Mouse (Mus musculus) heart, embryonic 13.5 days (tissue): ENCODE data around the gene Kcnj2. TPM values are rescaled to one million over a fixed set of nuclear protein-coding genes. Genes with fewer than 3 reads are reported as not detected.

ENCODE experiments used
- ATAC-seq: fragments of 200-750 bp; cut with Nextera tagmentation; 2 replicates; pipeline ENCODE4 v1.8.0; 2017; ENCODE audit warnings: moderate TSS enrichment; ENCODE audit not compliant: insufficient number of reproducible peaks, low FRiP score, low TSS enrichment; ENCODE audit errors: extremely low read depth
- H3K27ac ChIP-seq: fragments of 300-500 bp; sonication (generic); replicated peaks from 2 replicates; pipeline ENCODE4 v1.5.1; 2015; ENCODE audit warnings: moderate library complexity, mild to moderate bottlenecking, inconsistent platforms
- H3K27me3 ChIP-seq: fragments of 300-500 bp; sonication (generic); replicated peaks from 2 replicates; pipeline ENCODE4 v1.6.1; 2015; ENCODE audit warnings: mild to moderate bottlenecking, inconsistent platforms
- H3K36me3 ChIP-seq: fragments of 300-500 bp; sonication (generic); 2 replicates; pipeline ENCODE4 v1.6.1; 2015; ENCODE audit warnings: mild to moderate bottlenecking, inconsistent platforms
- H3K4me1 ChIP-seq: fragments of 300-500 bp; sonication (generic); 2 replicates; pipeline ENCODE4 v1.6.1; 2015; ENCODE audit warnings: inconsistent platforms
- H3K4me2 ChIP-seq: fragments of 300-500 bp; sonication (generic); 2 replicates; pipeline ENCODE4 v1.6.1; 2015; ENCODE audit warnings: inconsistent platforms, mild to moderate bottlenecking, moderate library complexity
- H3K4me3 ChIP-seq: fragments of 300-500 bp; sonication (generic); 2 replicates; pipeline ENCODE4 v1.5.1; 2015; ENCODE audit warnings: moderate library complexity, mild to moderate bottlenecking, inconsistent platforms
- H3K9ac ChIP-seq: fragments of 300-500 bp; sonication (generic); 2 replicates; pipeline ENCODE4 v1.6.1; 2015; ENCODE audit warnings: inconsistent platforms, mild to moderate bottlenecking, moderate library complexity
- H3K9me3 ChIP-seq: fragments of 300-500 bp; sonication (generic); 2 replicates; pipeline ENCODE4 v1.6.1; 2016; ENCODE audit warnings: inconsistent platforms
- WGBS: fragments of 180-500 bp; shearing (Covaris S2); methylation state at CpG from one replicate; pipeline ENCODE4 v1.1.7; 2015; ENCODE audit warnings: mixed read lengths; 5-methylcytosine and 5-hydroxymethylcytosine counted together
- polyA plus RNA-seq: library from polyadenylated mRNA; unstranded; fragments of >200 nt; fragmentation: Nextera tagmentation; extraction: Ambion mirVana; gene quantifications from 2 replicates; pipeline ENCODE4 v1.2.1, GENCODE M21; 2015

Kcnj2 gene
- polyA plus RNA-seq, 1 experiment from 2014 or later: 3.2 TPM

DNA sequence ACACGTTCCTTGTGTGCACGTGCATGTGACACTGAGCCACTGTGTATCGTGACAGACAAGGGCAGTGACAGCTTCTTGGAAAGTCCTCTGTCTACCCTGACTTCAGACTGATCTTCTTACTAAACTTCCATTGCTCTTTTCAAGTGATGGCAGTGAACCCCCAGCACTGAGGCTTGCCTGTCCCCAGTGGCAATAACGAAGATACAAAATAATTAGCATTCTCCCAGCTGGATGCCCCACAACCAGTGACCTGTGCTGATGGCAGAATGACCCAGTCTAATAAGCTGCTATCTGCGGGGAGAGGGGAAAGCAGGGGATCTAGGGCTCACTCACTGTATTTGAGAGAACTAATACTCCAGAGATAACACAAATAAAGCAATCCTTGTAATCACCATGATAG lies 5.7 kb upstream of the Kcnj2 start:
- Histone ChIP-seq H3K9ac (no peak overlapping the region), H3K9me3 (no peaks in the 10 kb centered on the region), H3K4me1 (peaks cover 11% of the 10 kb centered on the region), H3K27ac (no peak overlapping the region), H3K27me3 (no peaks in the 10 kb centered on the region), H3K36me3 (no peaks in the 10 kb centered on the region), H3K4me2 (no peak overlapping the region), H3K4me3 (no peak overlapping the region)
- no peak for ATAC-seq
- WGBS: 48% methylated on average over 5 of the region's 5 CpGs

DNA sequence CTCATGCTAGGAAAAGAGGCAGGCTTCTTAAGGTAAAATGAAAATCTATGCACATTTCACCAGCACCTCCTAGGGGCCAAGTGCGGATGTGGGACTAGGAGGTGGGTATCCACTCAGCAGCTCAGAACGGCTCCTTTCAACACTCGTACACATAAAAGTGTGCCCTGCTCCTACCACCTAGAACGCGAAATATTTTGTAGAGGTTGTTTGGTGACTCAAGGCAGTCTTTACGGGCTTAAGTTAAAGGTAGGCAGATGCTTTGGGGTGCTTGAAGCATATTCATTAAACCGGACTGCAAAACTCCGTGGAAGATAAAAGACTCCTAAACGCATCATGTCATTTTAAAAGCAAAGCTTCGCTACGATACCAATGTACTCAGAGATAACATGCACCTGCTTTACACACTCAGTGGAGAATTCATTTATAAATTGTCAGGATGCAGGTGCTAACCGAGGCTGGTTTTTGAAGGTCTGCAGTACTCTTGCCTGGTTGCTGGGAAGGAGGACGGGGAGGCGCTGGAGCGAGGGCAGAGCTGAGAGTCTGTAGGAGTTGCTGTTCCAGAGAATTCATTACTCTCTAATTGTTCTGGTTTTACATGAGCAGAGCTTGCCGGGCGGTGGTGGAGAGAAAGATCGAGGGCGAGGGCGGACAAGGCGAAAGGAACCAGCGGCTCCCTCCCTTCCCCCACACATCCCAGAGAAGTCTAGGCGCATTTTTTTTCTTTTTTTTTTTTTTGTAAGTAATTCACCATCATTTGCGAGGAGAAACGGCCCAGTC lies 1.0 kb upstream of the Kcnj2 start:
- Histone ChIP-seq H3K4me2 (peak overlapping the region; percentile 90), H3K27ac (peak overlapping the region; percentile 86), H3K27me3 (no peaks in the 10 kb centered on the region), H3K9ac (peak overlapping the region; percentile 87), H3K36me3 (no peaks in the 10 kb centered on the region), H3K9me3 (no peaks in the 10 kb centered on the region), H3K4me3 (peak overlapping the region; percentile 77), H3K4me1 (peaks cover 31% of the 10 kb centered on the region)
- no peak for ATAC-seq
- WGBS: under 1% methylated on average over 25 of the region's 25 CpGs

DNA sequence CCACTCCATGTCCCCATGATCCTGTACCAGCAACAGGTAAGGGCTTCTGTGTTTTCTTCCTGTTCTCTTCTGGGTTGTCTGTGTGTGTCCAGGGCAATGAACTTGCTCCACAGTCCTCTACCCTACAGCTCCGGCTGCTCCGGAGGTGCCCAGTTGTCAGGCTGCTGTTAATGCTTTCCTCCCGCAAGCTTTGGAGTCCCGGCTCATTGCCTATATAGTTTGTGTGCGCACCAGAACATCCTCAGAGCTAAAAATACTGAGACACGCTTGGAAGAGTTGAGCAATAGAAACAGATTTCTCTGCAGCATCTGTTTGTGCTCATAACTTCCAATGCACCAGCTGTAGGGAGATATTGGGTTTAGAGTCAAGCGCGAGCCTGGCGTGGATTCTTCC lies 331 bp downstream of the Kcnj2 start:
- Histone ChIP-seq H3K27me3 (no peaks in the 10 kb centered on the region), H3K4me1 (peaks cover 40% of the 10 kb centered on the region), H3K4me3 (peak overlapping the region; percentile 77), H3K9me3 (no peaks in the 10 kb centered on the region), H3K9ac (peak overlapping the region; percentile 88), H3K4me2 (peak overlapping the region; percentile 90), H3K27ac (peak overlapping the region; percentile 80), H3K36me3 (0 out of 2 replicates have a peak, but pooled peaks cover 4% of the 10 kb centered on the region)
- under 1% methylated on average over 9 of the region's 9 CpGs for WGBS
- ATAC-seq: no peak; the same call in 1 of the 2 replicates

DNA sequence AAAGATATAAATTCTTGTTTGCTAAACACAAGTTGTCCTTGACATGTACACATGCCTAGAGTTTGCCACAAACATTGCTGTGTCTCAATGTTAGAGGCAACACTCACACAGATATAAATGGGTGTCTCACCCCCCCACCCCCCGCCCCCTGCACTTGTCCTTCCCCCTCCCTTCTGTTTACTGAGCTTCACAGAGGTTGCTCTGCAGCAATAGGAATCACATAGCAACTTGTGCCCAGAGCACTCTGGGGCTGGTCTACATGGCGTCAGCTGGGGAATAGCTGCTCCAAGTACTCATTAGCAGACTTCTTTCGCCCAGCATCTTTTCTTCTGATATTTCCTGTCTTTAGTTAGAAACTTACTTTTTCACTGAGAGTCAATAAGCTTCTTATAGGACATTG lies 1.8 kb downstream of the Kcnj2 start:
- H3K27ac ChIP-seq: no peak overlapping the region; the same call in 1 of the 2 replicates

DNA sequence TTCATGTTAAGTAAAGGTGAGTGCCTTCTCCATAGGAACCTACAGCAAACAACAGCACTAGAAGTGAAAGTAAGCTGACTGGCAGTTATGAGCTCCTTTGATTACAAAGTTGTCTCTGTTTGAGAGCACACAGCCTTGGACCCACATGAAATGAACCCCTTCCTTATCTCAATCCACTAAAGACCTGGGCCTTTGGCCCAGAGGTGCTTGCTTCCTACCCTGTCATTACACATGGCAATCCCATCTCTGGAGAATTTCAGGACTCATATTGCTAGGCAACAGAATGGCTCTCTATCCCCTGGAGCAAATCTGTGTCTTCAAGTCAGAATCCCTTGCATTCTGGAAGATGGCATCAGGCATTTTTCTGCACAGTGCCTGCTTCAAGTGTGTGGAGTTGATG lies 4.5 kb downstream of the Kcnj2 start:
- H3K9ac ChIP-seq: no peak overlapping the region
- peaks cover 37% of the 10 kb centered on the region for H3K36me3 ChIP-seq
- H3K27me3 ChIP-seq: no peaks in the 10 kb centered on the region
- no peak overlapping the region for H3K27ac ChIP-seq
- no peak for ATAC-seq
- H3K4me1 ChIP-seq: peaks cover 34% of the 10 kb centered on the region
- peak overlapping the region; percentile 16; the same call in 1 of the 2 replicates for H3K4me2 ChIP-seq
- no peak overlapping the region for H3K4me3 ChIP-seq
- no peaks in the 10 kb centered on the region for H3K9me3 ChIP-seq

More for the DNA sequence above, 1.8 kb downstream of the Kcnj2 start:
- no peaks in the 10 kb centered on the region for H3K27me3 ChIP-seq
- peaks cover 18% of the 10 kb centered on the region for H3K36me3 ChIP-seq
- peak overlapping the region; percentile 90 for H3K4me2 ChIP-seq
- peak overlapping the region; percentile 88 for H3K9ac ChIP-seq
- H3K9me3 ChIP-seq: no peaks in the 10 kb centered on the region
- H3K4me3 ChIP-seq: peak overlapping the region; percentile 77
- WGBS: 63% methylated on average over 3 of the region's 3 CpGs
- peaks cover 40% of the 10 kb centered on the region for H3K4me1 ChIP-seq
- no peak for ATAC-seq

DNA sequence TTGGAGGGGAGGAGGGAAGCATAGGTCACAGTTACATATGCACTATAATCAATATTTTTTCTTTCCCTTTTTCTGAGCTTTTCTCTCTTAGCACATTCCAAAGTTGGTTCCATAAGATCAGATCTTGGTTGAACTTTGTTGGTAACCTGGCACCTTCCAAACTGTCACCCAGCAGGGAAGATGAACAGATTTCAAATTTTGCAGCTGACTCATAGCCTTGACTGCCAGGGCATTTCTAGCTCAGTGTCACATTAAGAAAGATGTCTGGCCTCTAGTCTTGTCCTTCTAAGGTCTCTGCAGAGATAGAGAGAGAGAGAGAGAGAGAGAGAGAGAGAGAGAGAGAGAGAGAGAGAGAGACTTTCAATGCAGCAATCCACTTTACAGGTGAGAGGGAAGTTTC lies 8.2 kb downstream of the Kcnj2 start:
- H3K9me3 ChIP-seq: no peaks in the 10 kb centered on the region
- H3K27me3 ChIP-seq: no peaks in the 10 kb centered on the region
- no peak overlapping the region for H3K9ac ChIP-seq
- peaks cover 15% of the 10 kb centered on the region for H3K4me1 ChIP-seq
- ATAC-seq: no peak
- no peak overlapping the region for H3K4me3 ChIP-seq
- peaks cover 45% of the 10 kb centered on the region for H3K36me3 ChIP-seq
- no peak overlapping the region for H3K4me2 ChIP-seq
- H3K27ac ChIP-seq: no peak overlapping the region

DNA sequence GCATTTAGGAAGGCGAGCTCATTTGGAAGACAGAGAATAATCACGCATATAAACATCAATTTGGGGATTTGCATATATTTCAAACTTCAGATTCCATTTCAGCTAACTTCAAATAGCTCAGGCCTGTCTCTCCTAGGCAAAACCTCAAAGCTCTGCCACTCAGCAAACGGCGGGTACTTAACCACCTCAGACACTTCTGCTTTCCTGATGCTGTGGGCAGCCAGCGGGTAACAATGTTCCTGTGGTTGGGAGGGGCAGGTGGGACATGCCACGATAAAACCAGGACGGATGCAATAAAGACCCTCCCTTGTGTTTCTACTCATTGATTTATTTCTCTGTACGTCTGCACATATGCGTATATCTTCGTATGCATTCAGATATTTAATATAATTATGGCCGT lies 12.1 kb downstream of the Kcnj2 start:
- Histone ChIP-seq H3K9ac (no peak overlapping the region), H3K36me3 (peaks cover 24% of the 10 kb centered on the region), H3K4me1 (no peaks in the 10 kb centered on the region), H3K27ac (no peak overlapping the region), H3K4me3 (no peak overlapping the region), H3K9me3 (no peaks in the 10 kb centered on the region), H3K4me2 (no peak overlapping the region), H3K27me3 (no peaks in the 10 kb centered on the region)
- ATAC-seq: no peak
- WGBS: 83% methylated on average over 11 of the region's 11 CpGs

DNA sequence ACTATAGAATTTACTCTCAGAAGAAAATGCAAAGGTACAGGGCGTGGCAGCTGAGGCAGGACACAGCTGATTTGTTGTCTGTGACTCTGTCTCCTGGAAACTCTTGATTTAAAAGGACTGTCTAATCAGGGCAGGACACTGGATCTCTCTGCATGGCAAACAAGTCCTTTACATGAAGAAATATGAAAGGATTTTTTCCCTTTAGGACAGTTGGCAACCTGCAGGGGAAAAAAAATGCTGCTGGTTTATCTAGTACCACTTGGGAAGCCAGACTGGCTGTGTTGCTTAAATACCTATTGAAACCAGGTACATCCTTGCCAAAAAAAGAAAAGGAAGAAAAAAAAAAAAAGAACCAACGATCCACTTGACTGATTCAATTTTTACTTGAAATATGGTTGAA lies 17.0 kb downstream of the Kcnj2 start:
- no peak for ATAC-seq
- WGBS: 76% methylated on average over 2 of the region's 2 CpGs

DNA sequence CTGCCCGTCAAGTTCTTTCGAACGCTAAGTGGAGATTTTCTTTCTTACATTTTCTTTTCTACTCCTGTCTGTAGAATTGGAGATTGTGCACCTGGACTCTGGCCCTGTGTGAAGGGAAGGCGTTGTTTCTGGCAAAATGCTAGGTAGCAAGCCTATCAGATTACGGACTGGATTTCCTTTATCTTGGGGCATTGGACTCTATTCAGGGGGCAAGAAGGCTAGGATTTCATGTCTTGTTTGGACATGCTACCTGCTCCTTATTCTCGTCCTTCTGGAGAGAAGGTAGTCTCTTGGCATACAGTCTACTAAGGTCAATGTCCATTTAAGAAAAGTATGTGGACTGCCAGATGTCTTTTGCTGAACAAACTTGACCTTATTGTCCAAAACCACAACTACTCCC lies 21.0 kb downstream of the Kcnj2 start:
- WGBS: 70% methylated on average over 6 of the region's 6 CpGs
- Histone ChIP-seq H3K4me1 (peaks cover 13% of the 10 kb centered on the region), H3K36me3 (no peaks in the 10 kb centered on the region), H3K9me3 (no peaks in the 10 kb centered on the region), H3K4me2 (no peak overlapping the region), H3K9ac (no peak overlapping the region), H3K27ac (no peak overlapping the region), H3K4me3 (no peak overlapping the region), H3K27me3 (no peaks in the 10 kb centered on the region)
- no peak for ATAC-seq

More for the DNA sequence above, 17.0 kb downstream of the Kcnj2 start:
- Histone ChIP-seq H3K4me1 (peaks cover 8% of the 10 kb centered on the region; the same call in 1 of the 2 replicates), H3K4me2 (no peak overlapping the region), H3K4me3 (no peak overlapping the region), H3K27me3 (no peaks in the 10 kb centered on the region), H3K36me3 (0 out of 2 replicates have a peak, but pooled peaks cover 3% of the 10 kb centered on the region), H3K9ac (no peak overlapping the region), H3K9me3 (no peaks in the 10 kb centered on the region), H3K27ac (no peak overlapping the region)

DNA sequence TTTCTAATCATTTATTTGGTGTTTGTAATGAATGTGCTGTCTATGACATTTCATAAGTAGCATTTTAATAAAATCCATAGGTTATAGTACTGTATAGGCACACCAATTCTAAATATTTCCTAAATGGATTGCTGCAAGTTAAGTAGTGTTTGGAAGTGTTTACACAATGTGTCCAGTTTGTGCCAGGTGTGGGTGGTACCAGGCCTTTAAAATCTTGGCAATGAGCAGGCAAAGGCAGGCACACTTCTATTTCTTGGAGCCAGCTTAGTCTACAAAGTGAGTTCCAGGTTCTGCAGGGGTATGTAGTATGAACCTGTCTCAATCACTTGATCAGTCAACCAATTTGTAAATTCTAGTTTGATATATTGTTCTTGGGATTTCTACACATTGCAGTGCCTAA lies 22.3 kb downstream of the Kcnj2 start:
- H3K9me3 ChIP-seq: no peaks in the 10 kb centered on the region
- H3K4me3 ChIP-seq: no peak overlapping the region
- ATAC-seq: no peak

DNA sequence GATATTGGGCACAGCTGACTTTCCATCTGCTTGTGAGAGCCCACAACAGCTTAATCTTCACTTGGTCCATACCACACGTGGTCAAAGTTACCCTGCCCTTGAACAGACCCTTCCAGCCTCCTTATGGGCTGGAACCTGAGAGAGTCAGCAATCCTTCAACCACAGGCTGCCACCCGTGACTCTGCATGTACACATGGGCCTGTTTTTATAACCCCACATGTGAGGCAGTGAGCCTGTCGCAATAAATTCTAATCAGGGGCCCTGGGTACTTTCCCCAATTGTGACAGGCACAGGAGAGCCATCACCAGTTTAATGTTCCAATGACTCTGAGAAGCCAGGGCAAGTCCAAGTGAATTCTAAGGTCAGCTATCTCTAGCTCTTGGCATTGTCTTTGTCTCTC lies 22.8 kb downstream of the Kcnj2 start:
- ATAC-seq: no peak
- H3K9ac ChIP-seq: no peak overlapping the region

More for the DNA sequence above, 22.3 kb downstream of the Kcnj2 start:
- no peak overlapping the region for H3K27ac ChIP-seq
- no peaks in the 10 kb centered on the region for H3K27me3 ChIP-seq
- H3K4me1 ChIP-seq: peaks cover 13% of the 10 kb centered on the region
- no peak overlapping the region for H3K9ac ChIP-seq
- no peak overlapping the region for H3K4me2 ChIP-seq
- H3K36me3 ChIP-seq: no peaks in the 10 kb centered on the region

DNA sequence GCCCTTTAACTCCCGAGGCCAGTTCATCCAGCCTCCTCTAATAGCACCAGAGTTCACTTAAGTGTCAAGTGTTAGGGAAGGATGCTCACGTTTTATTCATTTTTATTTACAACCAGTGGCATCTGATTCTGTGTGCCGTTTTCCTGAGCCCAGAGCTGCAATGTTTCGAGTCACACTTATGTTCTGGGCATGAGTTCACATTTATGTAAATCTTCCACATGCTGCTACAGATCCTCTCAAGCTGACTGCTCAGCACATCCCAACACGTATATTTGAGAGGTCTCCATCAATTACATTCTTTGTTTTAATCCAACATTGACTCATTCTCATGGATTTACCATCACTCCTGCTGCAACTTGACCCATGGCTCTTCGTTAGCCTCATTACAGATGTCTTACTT lies 25.2 kb downstream of the Kcnj2 start:
- H3K4me1 ChIP-seq: peaks cover 13% of the 10 kb centered on the region
- ATAC-seq: no peak
- H3K9ac ChIP-seq: no peak overlapping the region
- no peak overlapping the region for H3K27ac ChIP-seq
- H3K4me3 ChIP-seq: no peak overlapping the region
- H3K9me3 ChIP-seq: no peaks in the 10 kb centered on the region
- WGBS: 64% methylated on average over 6 of the region's 6 CpGs
- H3K27me3 ChIP-seq: no peaks in the 10 kb centered on the region
- no peaks in the 10 kb centered on the region for H3K36me3 ChIP-seq
- no peak overlapping the region for H3K4me2 ChIP-seq

More for the DNA sequence above, 22.8 kb downstream of the Kcnj2 start:
- WGBS: 35% methylated on average over 3 of the region's 3 CpGs
- no peaks in the 10 kb centered on the region for H3K27me3 ChIP-seq
- H3K4me3 ChIP-seq: no peak overlapping the region
- no peak overlapping the region for H3K27ac ChIP-seq
- no peaks in the 10 kb centered on the region for H3K9me3 ChIP-seq
- H3K4me2 ChIP-seq: no peak overlapping the region
- H3K4me1 ChIP-seq: peaks cover 13% of the 10 kb centered on the region
- no peaks in the 10 kb centered on the region for H3K36me3 ChIP-seq
